Mouse (Mus musculus) heart, embryonic 13.5 days (tissue): ENCODE data around the gene Ddx54. TPM values are rescaled to one million over a fixed set of nuclear protein-coding genes. Genes with fewer than 3 reads are reported as not detected.
A peak's percentile ranks its signal among the peaks of the same experiment; 100 is the strongest.

Experiments used
- ATAC-seq: fragments of 200-750 bp; cut with Nextera tagmentation; 2 replicates; pipeline ENCODE4 v1.8.0; 2017; ENCODE audit warnings: moderate TSS enrichment; ENCODE audit not compliant: insufficient number of reproducible peaks, low FRiP score, low TSS enrichment; ENCODE audit errors: extremely low read depth
- H3K27ac ChIP-seq: fragments of 300-500 bp; sonication (generic); replicated peaks from 2 replicates; pipeline ENCODE4 v1.5.1; 2015; ENCODE audit warnings: moderate library complexity, mild to moderate bottlenecking, inconsistent platforms
- H3K27me3 ChIP-seq: fragments of 300-500 bp; sonication (generic); replicated peaks from 2 replicates; pipeline ENCODE4 v1.6.1; 2015; ENCODE audit warnings: mild to moderate bottlenecking, inconsistent platforms
- H3K36me3 ChIP-seq: fragments of 300-500 bp; sonication (generic); 2 replicates; pipeline ENCODE4 v1.6.1; 2015; ENCODE audit warnings: mild to moderate bottlenecking, inconsistent platforms
- H3K4me1 ChIP-seq: fragments of 300-500 bp; sonication (generic); 2 replicates; pipeline ENCODE4 v1.6.1; 2015; ENCODE audit warnings: inconsistent platforms
- H3K4me2 ChIP-seq: fragments of 300-500 bp; sonication (generic); 2 replicates; pipeline ENCODE4 v1.6.1; 2015; ENCODE audit warnings: inconsistent platforms, mild to moderate bottlenecking, moderate library complexity
- H3K4me3 ChIP-seq: fragments of 300-500 bp; sonication (generic); 2 replicates; pipeline ENCODE4 v1.5.1; 2015; ENCODE audit warnings: moderate library complexity, mild to moderate bottlenecking, inconsistent platforms
- H3K9ac ChIP-seq: fragments of 300-500 bp; sonication (generic); 2 replicates; pipeline ENCODE4 v1.6.1; 2015; ENCODE audit warnings: inconsistent platforms, mild to moderate bottlenecking, moderate library complexity
- H3K9me3 ChIP-seq: fragments of 300-500 bp; sonication (generic); 2 replicates; pipeline ENCODE4 v1.6.1; 2016; ENCODE audit warnings: inconsistent platforms
- WGBS: fragments of 180-500 bp; shearing (Covaris S2); methylation state at CpG from one replicate; pipeline ENCODE4 v1.1.7; 2015; ENCODE audit warnings: mixed read lengths; 5-methylcytosine and 5-hydroxymethylcytosine counted together
- polyA plus RNA-seq: library from polyadenylated mRNA; unstranded; fragments of >200 nt; fragmentation: Nextera tagmentation; extraction: Ambion mirVana; gene quantifications from 2 replicates; pipeline ENCODE4 v1.2.1, GENCODE M21; 2015

Ddx54 gene
- polyA plus RNA-seq, 1 experiment from 2014 or later: 29.6 TPM

- peak overlapping the region; percentile 67 for H3K9ac ChIP-seq
- peak overlapping the region; percentile 43 for H3K4me3 ChIP-seq
- WGBS: 5% methylated on average over 29 of the region's 29 CpGs
These were observed 18.6 kb downstream of the Ddx54 start for GRCm38 (mm10) chr5:120631128-120631527.

GRCm38 (mm10) chr5:120631892-120632291 is 19.4 kb downstream of the Ddx54 start:
- no peak overlapping the region for H3K4me2 ChIP-seq
- 77% methylated on average over 5 of the region's 5 CpGs for WGBS
- H3K27ac ChIP-seq: no peak overlapping the region
- H3K27me3 ChIP-seq: peaks cover 19% of the 10 kb centered on the region
- peaks cover 23% of the 10 kb centered on the region for H3K4me1 ChIP-seq
- H3K9me3 ChIP-seq: no peaks in the 10 kb centered on the region; the same call in 1 of the 2 replicates
- no peak overlapping the region for H3K9ac ChIP-seq
- no peak for ATAC-seq
- H3K36me3 ChIP-seq: peaks cover 19% of the 10 kb centered on the region
- H3K4me3 ChIP-seq: no peak overlapping the region

More at GRCm38 (mm10) chr5:120631128-120631527, 18.6 kb downstream of the Ddx54 start:
- no peak for ATAC-seq
- no peak overlapping the region for H3K27ac ChIP-seq
- peak overlapping the region; percentile 73 for H3K4me2 ChIP-seq
- peaks cover 19% of the 10 kb centered on the region for H3K27me3 ChIP-seq
- no peaks in the 10 kb centered on the region; the same call in 1 of the 2 replicates for H3K9me3 ChIP-seq
- peaks cover 26% of the 10 kb centered on the region for H3K36me3 ChIP-seq
- peaks cover 23% of the 10 kb centered on the region for H3K4me1 ChIP-seq

DNA sequence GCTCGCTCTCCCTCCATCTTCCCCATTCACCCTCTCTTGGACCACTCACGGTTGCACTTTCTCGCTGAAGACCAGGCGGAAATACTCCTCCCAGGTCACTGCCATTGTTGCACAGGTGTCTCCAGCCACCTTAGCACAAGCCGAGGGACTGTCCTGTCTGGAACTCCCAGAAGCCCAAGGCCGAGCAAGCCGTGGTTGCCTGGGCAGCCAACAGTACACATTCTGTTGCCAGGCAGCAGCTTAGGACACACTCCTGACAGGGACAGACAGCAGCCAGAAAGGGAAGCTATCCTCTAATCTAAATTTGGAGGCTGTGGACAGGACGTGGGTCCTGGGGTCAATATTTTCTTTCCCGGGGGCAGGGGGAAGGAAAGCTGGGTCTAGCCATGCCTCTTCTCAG is 21.6 kb downstream of the Ddx54 start, which contains the start of gene Cfap73:
Cfap73 (minus strand) TSS at position 105 of the 400 bp plus-strand sequence.
- no peak within 1 kb of the TSS for H3K9ac ChIP-seq
- H3K9me3 ChIP-seq: no peaks in the 10 kb centered on the region; the same call in 1 of the 2 replicates
- H3K4me2 ChIP-seq: no peak within 1 kb of the TSS
- no peak within 1 kb of the TSS for H3K27ac ChIP-seq
- no peak within 1 kb of the TSS for H3K4me3 ChIP-seq
- peaks cover 13% of the 10 kb centered on the region; the same call in 1 of the 2 replicates for H3K4me1 ChIP-seq
- WGBS: 35% methylated on average over 9 of the region's 9 CpGs
- H3K27me3 ChIP-seq: peaks cover 19% of the 10 kb centered on the region
- no peak for ATAC-seq
- no peaks in the 10 kb centered on the region for H3K36me3 ChIP-seq

DNA sequence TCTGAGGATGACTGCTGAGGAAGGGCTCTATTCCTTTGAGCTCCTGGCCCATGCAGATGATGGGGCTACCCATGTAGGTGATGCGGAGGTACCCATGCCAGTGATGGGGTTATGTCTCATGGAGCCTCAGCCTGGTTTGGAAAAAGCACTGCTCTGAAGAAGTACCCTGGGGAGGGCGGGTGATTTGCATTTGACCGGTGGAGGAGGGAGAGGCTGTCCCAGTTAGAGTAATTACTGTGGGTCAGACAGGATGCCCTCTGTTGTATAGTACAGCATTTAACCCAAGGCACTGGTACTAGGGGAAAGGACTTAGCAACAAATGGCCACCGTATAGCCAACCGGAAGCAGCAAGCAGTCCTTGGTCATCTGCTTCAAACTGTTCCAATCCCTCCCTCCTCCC is 22.3 kb downstream of the Ddx54 start:
- H3K9ac ChIP-seq: no peak overlapping the region
- H3K9me3 ChIP-seq: no peaks in the 10 kb centered on the region; the same call in 1 of the 2 replicates
- ATAC-seq: no peak
- no peak overlapping the region for H3K4me3 ChIP-seq
- 44% methylated on average over 5 of the region's 5 CpGs for WGBS
- H3K36me3 ChIP-seq: no peaks in the 10 kb centered on the region
- H3K27me3 ChIP-seq: peaks cover 16% of the 10 kb centered on the region
- H3K27ac ChIP-seq: no peak overlapping the region
- peaks cover 13% of the 10 kb centered on the region; the same call in 1 of the 2 replicates for H3K4me1 ChIP-seq
- H3K4me2 ChIP-seq: no peak overlapping the region

GRCm38 (mm10) chr5:120635633-120636032 is 23.1 kb downstream of the Ddx54 start:
- Histone ChIP-seq H3K9me3 (no peaks in the 10 kb centered on the region; the same call in 1 of the 2 replicates), H3K4me3 (no peak overlapping the region), H3K27ac (no peak overlapping the region), H3K4me1 (peaks cover 13% of the 10 kb centered on the region; the same call in 1 of the 2 replicates), H3K4me2 (no peak overlapping the region), H3K27me3 (peaks cover 8% of the 10 kb centered on the region), H3K36me3 (no peaks in the 10 kb centered on the region), H3K9ac (no peak overlapping the region)
- no peak for ATAC-seq
- 75% methylated on average over 5 of the region's 5 CpGs for WGBS

DNA sequence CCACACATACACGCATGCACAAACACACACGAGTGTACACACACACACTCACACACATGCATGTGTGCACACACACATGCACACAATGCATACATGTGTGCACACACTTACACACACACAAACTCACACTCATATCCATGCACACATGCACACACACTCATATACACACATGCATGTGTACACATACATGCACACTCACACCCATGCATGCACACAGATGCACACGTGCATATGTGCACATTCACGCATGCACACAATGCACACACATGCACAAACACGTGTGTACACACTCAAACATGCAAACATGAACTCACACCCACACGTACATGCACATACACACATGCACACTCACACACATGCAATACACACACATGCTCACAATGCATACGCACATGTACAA is 27.6 kb downstream of the Ddx54 start:
- H3K27me3 ChIP-seq: no peaks in the 10 kb centered on the region
- WGBS: 82% methylated on average over 7 of the region's 7 CpGs
- no peak overlapping the region for H3K4me3 ChIP-seq
- H3K4me1 ChIP-seq: peaks cover 10% of the 10 kb centered on the region
- H3K4me2 ChIP-seq: no peak overlapping the region
- H3K9me3 ChIP-seq: no peaks in the 10 kb centered on the region
- ATAC-seq: no peak
- no peaks in the 10 kb centered on the region for H3K36me3 ChIP-seq
- no peak overlapping the region for H3K9ac ChIP-seq
- no peak overlapping the region for H3K27ac ChIP-seq

DNA sequence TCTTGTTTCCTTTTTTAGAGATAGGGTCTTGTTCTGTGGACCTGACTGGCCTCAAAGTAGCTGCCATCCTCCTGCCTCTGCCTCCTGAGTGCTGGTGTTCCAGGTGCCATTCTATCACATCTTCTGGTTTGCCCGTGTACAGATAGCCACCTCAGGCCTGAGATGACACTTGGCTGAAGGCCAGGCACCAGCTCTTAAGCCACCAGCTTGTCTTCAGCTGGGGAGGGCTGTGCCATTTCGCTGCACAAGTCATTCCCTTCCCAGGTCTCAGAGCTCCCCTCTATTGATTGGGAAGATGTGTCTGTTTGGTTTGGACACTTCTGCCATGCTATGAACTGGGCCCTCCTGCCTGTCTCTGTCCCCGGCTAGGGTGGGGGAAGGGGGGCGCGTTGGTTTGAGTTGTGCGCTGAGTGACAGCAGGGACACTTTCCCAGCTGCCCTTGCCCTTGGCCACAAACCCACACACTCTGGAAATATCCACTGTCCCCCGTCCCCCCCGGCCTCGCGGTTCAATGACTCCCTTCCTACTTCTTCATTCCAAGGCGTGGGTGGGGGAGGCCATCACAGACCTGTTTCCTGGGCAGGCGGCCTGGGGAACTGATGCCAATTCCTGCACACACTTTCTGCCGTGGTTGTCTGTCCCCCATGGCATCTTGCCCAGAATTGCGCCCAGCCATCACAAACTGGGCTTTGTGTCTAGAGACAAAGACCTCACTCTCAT is 31.0 kb downstream of the Ddx54 start:
- no peak overlapping the region for H3K4me2 ChIP-seq
- H3K27ac ChIP-seq: no peak overlapping the region
- peaks cover 20% of the 10 kb centered on the region for H3K4me1 ChIP-seq
- no peaks in the 10 kb centered on the region for H3K36me3 ChIP-seq
- no peak for ATAC-seq
- peaks cover 25% of the 10 kb centered on the region for H3K27me3 ChIP-seq
- H3K9me3 ChIP-seq: no peaks in the 10 kb centered on the region
- H3K4me3 ChIP-seq: no peak overlapping the region
- H3K9ac ChIP-seq: no peak overlapping the region
- 55% methylated on average over 14 of the region's 14 CpGs for WGBS

- Histone ChIP-seq H3K36me3 (no peaks in the 10 kb centered on the region), H3K27ac (no peak overlapping the region), H3K4me2 (no peak overlapping the region), H3K9me3 (no peaks in the 10 kb centered on the region), H3K27me3 (peaks cover 32% of the 10 kb centered on the region), H3K4me1 (peaks cover 27% of the 10 kb centered on the region), H3K9ac (no peak overlapping the region), H3K4me3 (no peak overlapping the region)
- no peak for ATAC-seq
- 57% methylated on average over 3 of the region's 3 CpGs for WGBS
These were observed 31.7 kb downstream of the Ddx54 start for GRCm38 (mm10) chr5:120644227-120644626.

- 47% methylated on average over 6 of the region's 6 CpGs for WGBS
These were observed 33.3 kb downstream of the Ddx54 start for GRCm38 (mm10) chr5:120645851-120646250.

DNA sequence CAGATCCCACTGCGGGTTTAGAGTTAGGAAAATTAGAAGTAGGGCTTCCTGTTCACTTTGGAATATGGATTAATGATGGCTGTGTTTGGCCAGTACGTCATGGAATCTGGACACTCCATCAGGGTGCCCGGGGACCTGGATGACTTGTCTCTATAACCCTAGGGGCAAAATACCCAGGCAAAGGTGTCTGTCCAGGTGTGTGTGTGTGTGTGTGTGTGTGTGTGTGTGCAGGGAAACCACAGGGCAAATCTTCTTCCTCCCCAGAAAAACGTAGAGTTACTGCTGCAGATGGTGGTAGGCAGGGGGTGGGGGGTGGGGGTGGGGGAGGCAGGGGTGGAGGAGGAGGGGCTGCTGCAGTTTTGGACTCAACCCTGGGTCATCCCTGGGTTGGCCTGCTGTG is 34.8 kb downstream of the Ddx54 start:
- H3K27me3 ChIP-seq: peaks cover 64% of the 10 kb centered on the region
- no peak overlapping the region for H3K4me2 ChIP-seq
- WGBS: 61% methylated on average over 4 of the region's 4 CpGs
- H3K4me1 ChIP-seq: peaks cover 32% of the 10 kb centered on the region
- no peak overlapping the region for H3K27ac ChIP-seq
- ATAC-seq: no peak
- H3K9ac ChIP-seq: no peak overlapping the region
- H3K9me3 ChIP-seq: no peaks in the 10 kb centered on the region
- no peaks in the 10 kb centered on the region for H3K36me3 ChIP-seq
- H3K4me3 ChIP-seq: no peak overlapping the region

More at GRCm38 (mm10) chr5:120645851-120646250, 33.3 kb downstream of the Ddx54 start:
- H3K4me2 ChIP-seq: no peak overlapping the region
- H3K27ac ChIP-seq: no peak overlapping the region
- no peak overlapping the region for H3K4me3 ChIP-seq
- peaks cover 49% of the 10 kb centered on the region for H3K27me3 ChIP-seq
- H3K9ac ChIP-seq: no peak overlapping the region
- no peaks in the 10 kb centered on the region for H3K36me3 ChIP-seq
- H3K4me1 ChIP-seq: peaks cover 32% of the 10 kb centered on the region
- no peaks in the 10 kb centered on the region for H3K9me3 ChIP-seq
- ATAC-seq: no peak

- Histone ChIP-seq H3K9me3 (no peaks in the 10 kb centered on the region), H3K36me3 (no peaks in the 10 kb centered on the region), H3K4me3 (peak overlapping the region; percentile 41; the same call in 1 of the 2 replicates), H3K4me2 (peak overlapping the region; percentile 70), H3K27ac (no peak overlapping the region), H3K4me1 (peaks cover 32% of the 10 kb centered on the region), H3K27me3 (peaks cover 69% of the 10 kb centered on the region), H3K9ac (no peak overlapping the region; the same call in 1 of the 2 replicates)
- ATAC-seq: no peak
- 22% methylated on average over 12 of the region's 12 CpGs for WGBS
These were observed 35.4 kb downstream of the Ddx54 start for GRCm38 (mm10) chr5:120647814-120648491.
